Mouse (Mus musculus) left cerebral cortex, adult 11 months (tissue): ENCODE measurements around the gene Arl14ep.

Experiments used
- DNase-seq: peaks from one replicate; pipeline ENCODE4 v3.0.0; 2022; ENCODE audit warnings: low spot score

Gene Arl14ep

GRCm38 (mm10) chr2:106954975-106955374 lies 19.2 kb downstream of the Arl14ep start:
- no peak for DNase-seq

GRCm38 (mm10) chr2:106942451-106942850 lies 31.8 kb downstream of the Arl14ep start:
- DNase-seq = no peak

DNA sequence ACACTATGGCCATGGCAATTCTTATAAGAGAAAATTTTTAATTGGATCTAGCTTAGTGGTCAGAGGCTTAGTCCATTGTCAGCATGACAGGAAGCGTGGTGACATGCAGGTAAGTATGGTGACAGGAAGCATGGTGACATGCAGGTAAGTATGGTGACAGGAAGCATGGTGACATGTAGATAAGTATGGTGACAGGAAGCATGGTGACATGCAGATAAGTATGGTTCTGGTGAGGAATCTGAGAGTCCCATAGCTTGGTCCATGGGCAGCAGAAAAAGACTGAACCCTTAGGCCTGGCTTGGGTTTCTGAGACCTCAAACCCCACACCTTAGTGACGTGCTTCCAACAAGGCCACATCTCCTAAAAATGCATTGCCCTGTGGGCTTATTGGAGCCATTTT lies 38.5 kb downstream of the Arl14ep start:
- no peak for DNase-seq

DNA sequence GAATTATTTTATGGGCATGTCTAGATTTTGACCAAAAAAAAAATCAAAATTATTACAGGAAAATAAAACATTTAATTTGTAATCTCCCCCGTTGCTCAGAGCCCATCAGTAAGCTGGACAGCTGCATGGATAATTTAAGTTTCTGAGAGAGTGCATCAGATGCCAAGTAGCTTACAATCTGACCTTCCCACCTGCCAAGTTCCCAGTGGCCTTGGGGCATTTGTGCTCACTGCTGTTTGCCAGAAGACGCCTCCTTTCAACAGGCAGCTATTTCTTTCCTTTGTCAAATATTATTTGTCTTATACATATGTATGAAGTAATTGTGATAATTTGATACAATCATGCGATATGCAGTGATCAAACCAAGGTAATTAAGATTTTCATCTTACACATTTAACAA lies 44.3 kb downstream of the Arl14ep start:
- no peak for DNase-seq
